Mouse (Mus musculus) spleen, adult 2 months (tissue): Measurements from ENCODE around the gene Sft2d2.

ENCODE experiments used
- CTCF ChIP-seq: fragments of 200-500 bp; IDR thresholded peaks from 2 replicates; pipeline ENCODE4 v1.5.1; 2011; ENCODE audit warnings: mild to moderate bottlenecking, inconsistent platforms; ENCODE audit not compliant: insufficient read depth, insufficient read length, insufficient replicate concordance; ENCODE audit errors: extremely low read depth
- POLR2A ChIP-seq: fragments of 200-500 bp; IDR thresholded peaks from 2 replicates; pipeline ENCODE4 v1.6.1; 2011; ENCODE audit warnings: low read depth, low read length, inconsistent platforms

DNA sequence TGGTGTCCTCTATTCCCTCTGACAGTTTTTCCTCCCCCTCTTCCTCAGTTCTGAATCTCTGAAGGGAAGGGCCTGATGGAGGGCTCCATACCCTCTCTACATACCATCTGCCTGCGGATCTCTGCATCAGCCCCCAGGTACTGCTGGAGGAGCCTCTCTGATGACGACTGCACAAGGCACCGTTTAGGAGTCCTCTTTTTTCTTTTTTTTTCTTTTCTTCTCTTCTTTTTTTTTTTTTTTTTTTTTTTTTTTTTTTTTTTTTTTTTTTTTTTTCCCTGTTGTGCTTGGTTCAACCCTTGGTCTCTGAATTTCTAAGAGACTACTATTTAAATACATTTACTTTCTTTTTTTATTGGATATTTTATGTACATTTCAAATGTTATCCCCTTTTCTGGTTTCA, 24.8 kb downstream of the Sft2d2 start:
- no peak for TF ChIP-seq CTCF
- TF ChIP-seq POLR2A, result no peak
